Mouse (Mus musculus) heart, embryonic 10.5 days (tissue): Measurements from ENCODE around the gene Klk1b5. TPM values are rescaled to one million over a fixed set of nuclear protein-coding genes. Genes with fewer than 3 reads are reported as not detected.
"Not testable (repeated sequence)": the region's sequence is repeated elsewhere in the genome, so short reads cannot be mapped to it uniquely, and the experiment has no call there.

ENCODE experiments used
- DNase-seq: peaks from one replicate; pipeline ENCODE4 v3.0.0-alpha.2; 2017; ENCODE audit warnings: low spot score
- H3K27ac ChIP-seq: fragments of 300-500 bp; sonication (generic); 2 replicates; pipeline ENCODE4 v1.5.1; 2016; ENCODE audit warnings: mild to moderate bottlenecking
- H3K27me3 ChIP-seq: fragments of 300-500 bp; sonication (generic); 2 replicates; pipeline ENCODE4 v1.6.1; 2016; ENCODE audit warnings: mild to moderate bottlenecking; ENCODE audit not compliant: poor library complexity, insufficient read depth, severe bottlenecking
- H3K36me3 ChIP-seq: fragments of 300-500 bp; sonication (generic); 2 replicates; pipeline ENCODE4 v1.6.1; 2016; ENCODE audit warnings: mild to moderate bottlenecking, moderate library complexity
- H3K4me1 ChIP-seq: fragments of 300-500 bp; sonication (generic); 2 replicates; pipeline ENCODE4 v1.6.1; 2016; ENCODE audit warnings: mild to moderate bottlenecking
- H3K4me3 ChIP-seq: fragments of 300-500 bp; sonication (generic); 2 replicates; pipeline ENCODE4 v1.5.1; 2016; ENCODE audit warnings: mild to moderate bottlenecking, moderate library complexity
- H3K9me3 ChIP-seq: fragments of 300-500 bp; sonication (generic); 2 replicates; pipeline ENCODE4 v1.6.1; 2016; ENCODE audit warnings: mild to moderate bottlenecking, moderate library complexity
- WGBS: fragments of 180-500 bp; shearing (Covaris S2); methylation state at CpG from one replicate; pipeline ENCODE4 v1.1.7; 2016; 5-methylcytosine and 5-hydroxymethylcytosine counted together
- polyA plus RNA-seq: library from polyadenylated mRNA; unstranded; fragments of >200 nt; fragmentation: Nextera tagmentation; extraction: Ambion mirVana; gene quantifications from 2 replicates; pipeline ENCODE4 v1.2.1, GENCODE M21; 2016

The Klk1b5 gene
- polyA plus RNA-seq = not detected in 2 replicates

GRCm38 (mm10) chr7:44215645-44216044, at the start of gene Klk1b5:
Klk1b5 (plus strand) TSS chr7:44215945.
- no peaks in the 10 kb centered on the region for H3K9me3 ChIP-seq
- H3K4me1 ChIP-seq = no peaks in the 10 kb centered on the region
- H3K4me3 ChIP-seq = no peak within 1 kb of the TSS
- H3K27ac ChIP-seq = no peak within 1 kb of the TSS
- no peak for DNase-seq
- 86% methylated on average over 1 of the region's 1 CpGs for WGBS
- no peaks in the 10 kb centered on the region for H3K36me3 ChIP-seq
- 0 out of 2 replicates have a peak, but pooled peaks cover 13% of the 10 kb centered on the region for H3K27me3 ChIP-seq

GRCm38 (mm10) chr7:44179299-44180045, 36.3 kb upstream of the Klk1b5 start:
- Histone ChIP-seq H3K4me1 (no peaks in the 10 kb centered on the region), H3K36me3 (no peaks in the 10 kb centered on the region), H3K9me3 (no peaks in the 10 kb centered on the region), H3K27ac (no peak overlapping the region), H3K4me3 (no peak overlapping the region), H3K27me3 (no peaks in the 10 kb centered on the region)
- WGBS = 78% methylated on average over 9 of the region's 9 CpGs
- no peak for DNase-seq

GRCm38 (mm10) chr7:44186516-44186915, 29.2 kb upstream of the Klk1b5 start:
- not testable (repeated sequence) for DNase-seq, H3K4me3 ChIP-seq, H3K4me1 ChIP-seq, H3K36me3 ChIP-seq, H3K27ac ChIP-seq, H3K9me3 ChIP-seq, H3K27me3 ChIP-seq
- 68% methylated on average over 8 of the region's 8 CpGs for WGBS

- H3K36me3 ChIP-seq, DNase-seq, H3K27ac ChIP-seq, H3K27me3 ChIP-seq, H3K4me1 ChIP-seq, H3K4me3 ChIP-seq, H3K9me3 ChIP-seq: not testable (repeated sequence)
Observed at GRCm38 (mm10) chr7:44187936-44188335, 27.8 kb upstream of the Klk1b5 start, which contains the start of gene Klk1b24. Klk1b24 (plus strand) TSS chr7:44188236.

DNA sequence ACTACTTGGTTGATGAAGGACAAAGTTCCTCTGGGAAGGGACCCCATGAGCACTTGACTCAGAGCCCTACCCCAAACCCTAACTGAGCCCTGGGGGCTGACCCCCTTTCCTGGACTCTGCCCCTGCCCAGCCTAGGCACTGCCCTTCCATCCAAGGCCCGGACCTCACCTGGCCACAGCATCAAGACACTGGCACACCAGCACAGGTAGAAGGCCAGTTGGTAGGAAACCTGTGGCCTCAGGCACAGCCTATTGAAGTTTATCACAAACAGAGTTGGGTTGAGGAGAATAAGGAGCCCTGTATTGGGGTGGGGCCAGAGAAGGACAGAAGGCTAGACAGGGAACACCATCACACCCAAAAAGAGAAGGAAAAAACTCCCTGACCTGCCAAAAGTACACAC, 22.3 kb upstream of the Klk1b5 start:
- 80% methylated on average over 1 of the region's 1 CpGs for WGBS
- not testable (repeated sequence) for H3K27me3 ChIP-seq, H3K4me1 ChIP-seq

DNA sequence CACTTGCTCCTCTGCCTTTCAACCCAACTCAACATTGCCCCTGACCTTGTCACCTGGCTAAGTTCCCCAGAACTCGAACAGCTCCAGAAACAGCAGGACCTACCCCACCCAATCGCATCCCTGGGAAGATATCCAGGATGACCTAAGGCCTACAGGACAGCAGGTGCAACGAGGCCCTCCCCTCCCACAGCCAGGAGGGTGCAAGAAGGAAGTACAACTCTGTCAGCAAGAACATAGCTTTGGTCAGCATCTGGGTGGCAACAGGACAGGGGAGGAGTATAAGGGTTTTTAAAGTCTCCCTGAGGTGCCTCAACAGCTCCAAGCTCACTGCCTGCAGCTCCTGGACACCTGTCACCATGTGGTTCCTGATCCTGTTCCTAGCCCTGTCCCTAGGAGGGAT, 17.9 kb upstream of the Klk1b5 start, which contains the start of gene Klk1b3:
Gene Klk1b3, plus strand, starts transcription at position 301 of the 400 bp plus-strand sequence.
- H3K27me3 ChIP-seq = no peaks in the 10 kb centered on the region
- DNase-seq = no peak
- no peaks in the 10 kb centered on the region for H3K36me3 ChIP-seq
- 57% methylated on average over 3 of the region's 3 CpGs for WGBS
- no peak within 1 kb of the TSS for H3K27ac ChIP-seq
- no peak within 1 kb of the TSS for H3K4me3 ChIP-seq
- no peaks in the 10 kb centered on the region for H3K9me3 ChIP-seq
- H3K4me1 ChIP-seq = no peaks in the 10 kb centered on the region

More for the DNA sequence above, 22.3 kb upstream of the Klk1b5 start:
- H3K36me3 ChIP-seq, H3K27ac ChIP-seq, DNase-seq, H3K4me3 ChIP-seq, H3K9me3 ChIP-seq: not testable (repeated sequence)

DNA sequence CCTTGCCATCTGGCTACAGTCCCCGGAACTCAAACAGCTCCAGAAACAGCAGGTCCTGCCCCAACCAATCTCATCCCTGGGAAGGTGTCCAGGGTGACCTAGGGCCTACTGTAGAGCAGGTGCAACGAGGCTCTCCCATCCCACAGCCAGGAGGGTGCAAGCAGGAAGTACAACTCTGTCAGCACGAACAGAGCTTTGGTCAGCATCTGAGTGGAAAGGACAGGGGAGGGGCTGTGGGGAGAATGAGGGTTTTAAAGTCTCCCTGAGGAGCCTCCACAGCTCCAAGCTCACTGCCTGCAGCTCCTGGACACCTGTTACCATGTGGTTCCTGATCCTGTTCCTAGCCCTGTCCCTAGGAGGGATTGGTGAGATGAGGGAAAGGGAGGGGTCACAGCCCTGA, 8.6 kb upstream of the Klk1b5 start, which contains the start of gene Klk1b4:
Gene Klk1b4, plus strand, starts transcription at position 301 of the 400 bp plus-strand sequence.
- DNase-seq, H3K9me3 ChIP-seq, H3K36me3 ChIP-seq, H3K4me1 ChIP-seq, H3K4me3 ChIP-seq, H3K27me3 ChIP-seq, H3K27ac ChIP-seq: not testable (repeated sequence)
- 58% methylated on average over 3 of the region's 3 CpGs for WGBS

- no peak overlapping the region for H3K4me3 ChIP-seq
- no peak overlapping the region for H3K27ac ChIP-seq
- H3K4me1 ChIP-seq = no peaks in the 10 kb centered on the region
- WGBS = 72% methylated on average over 3 of the region's 3 CpGs
- no peak for DNase-seq
- no peaks in the 10 kb centered on the region for H3K36me3 ChIP-seq
- no peaks in the 10 kb centered on the region for H3K27me3 ChIP-seq
- no peaks in the 10 kb centered on the region for H3K9me3 ChIP-seq
Observed at GRCm38 (mm10) chr7:44208307-44208706, 7.4 kb upstream of the Klk1b5 start.

- 46% methylated on average over 8 of the region's 10 CpGs for WGBS
Observed at GRCm38 (mm10) chr7:44221601-44222000, 5.9 kb downstream of the Klk1b5 start.

GRCm38 (mm10) chr7:44222335-44222734, 6.6 kb downstream of the Klk1b5 start:
- not testable (repeated sequence) for H3K27me3 ChIP-seq, H3K36me3 ChIP-seq, DNase-seq, H3K9me3 ChIP-seq, H3K4me1 ChIP-seq, H3K4me3 ChIP-seq, H3K27ac ChIP-seq
- 66% methylated on average over 6 of the region's 6 CpGs for WGBS

More at GRCm38 (mm10) chr7:44221601-44222000, 5.9 kb downstream of the Klk1b5 start:
- not testable (repeated sequence) for H3K4me1 ChIP-seq, H3K9me3 ChIP-seq, H3K36me3 ChIP-seq, DNase-seq, H3K27ac ChIP-seq, H3K4me3 ChIP-seq
- 0 out of 2 replicates have a peak, but pooled peaks cover 11% of the 10 kb centered on the region for H3K27me3 ChIP-seq

- no peaks in the 10 kb centered on the region for H3K9me3 ChIP-seq
- no peak within 1 kb of the TSS for H3K27ac ChIP-seq
- no peak for DNase-seq
- H3K4me3 ChIP-seq = no peak within 1 kb of the TSS
- WGBS = 31% methylated on average over 1 of the region's 1 CpGs
- H3K36me3 ChIP-seq = no peaks in the 10 kb centered on the region
- H3K4me1 ChIP-seq = peaks cover 3% of the 10 kb centered on the region; the same call in 1 of the 2 replicates
- H3K27me3 ChIP-seq = no peaks in the 10 kb centered on the region
Observed at GRCm38 (mm10) chr7:44225076-44225475, 9.3 kb downstream of the Klk1b5 start, which contains the start of gene Klk1. Klk1 (plus strand) TSS chr7:44225360.

DNA sequence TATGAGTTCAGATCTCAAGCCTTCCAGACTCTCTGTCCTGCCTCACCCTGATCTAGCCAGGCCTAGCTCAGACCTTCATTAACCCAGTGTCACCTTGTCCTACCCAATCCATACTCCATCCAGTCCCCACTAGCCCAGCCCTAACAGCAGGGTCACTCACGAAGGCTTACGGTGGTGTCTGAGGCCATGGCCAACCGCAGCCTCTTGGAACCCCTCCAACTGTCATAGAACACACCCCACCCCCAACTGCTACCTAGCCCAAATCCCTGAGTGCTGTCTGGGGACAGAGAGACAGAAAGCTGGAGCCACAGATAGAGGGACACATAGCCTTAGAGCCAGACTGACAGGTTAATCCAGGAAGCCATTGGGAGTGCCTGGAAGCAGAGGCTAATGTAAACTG, 20.2 kb downstream of the Klk1b5 start, which contains the start of gene Gm36864:
Gene Gm36864, plus strand, starts transcription at position 269 of the 400 bp plus-strand sequence.
- H3K27ac ChIP-seq = no peak within 1 kb of the TSS
- no peaks in the 10 kb centered on the region for H3K9me3 ChIP-seq
- H3K36me3 ChIP-seq = no peaks in the 10 kb centered on the region
- H3K4me3 ChIP-seq = no peak within 1 kb of the TSS
- H3K27me3 ChIP-seq = no peaks in the 10 kb centered on the region
- DNase-seq = no peak
- H3K4me1 ChIP-seq = no peaks in the 10 kb centered on the region
- 77% methylated on average over 3 of the region's 3 CpGs for WGBS

DNA sequence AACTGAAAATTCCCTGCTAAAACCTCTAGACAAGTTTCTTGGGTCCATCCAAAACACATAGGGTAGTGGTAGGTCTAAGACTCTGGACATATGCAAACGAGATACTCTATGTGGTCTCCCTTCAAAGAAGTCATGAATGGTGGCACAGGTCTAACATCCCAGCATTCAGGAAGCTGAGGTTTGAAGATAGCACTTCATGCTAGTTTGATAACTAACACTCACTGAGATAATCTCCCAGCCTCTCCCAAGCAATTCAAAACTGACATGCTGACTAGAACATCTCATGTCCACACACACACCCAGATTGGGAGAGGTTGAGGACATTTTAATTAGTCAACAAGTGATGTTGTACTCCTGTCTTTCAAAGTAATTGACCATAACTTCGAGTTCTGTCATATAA, 24.2 kb downstream of the Klk1b5 start:
- Histone ChIP-seq H3K36me3 (no peaks in the 10 kb centered on the region), H3K9me3 (no peaks in the 10 kb centered on the region), H3K4me3 (no peak overlapping the region), H3K4me1 (no peaks in the 10 kb centered on the region), H3K27ac (no peak overlapping the region), H3K27me3 (no peaks in the 10 kb centered on the region)
- no peak for DNase-seq
- WGBS = 63% methylated on average over 2 of the region's 2 CpGs
